Mouse (Mus musculus) liver, postnatal 0 days (tissue): ENCODE results near the gene Pax6.

Experiments
- CTCF ChIP-seq: sonication (generic); IDR thresholded peaks from 2 replicates; pipeline ENCODE4 v1.5.1; 2016; ENCODE audit warnings: antibody characterized with exemption, low read depth
- EP300 ChIP-seq: IDR thresholded peaks from 2 replicates; pipeline ENCODE4 v1.6.1; 2016; ENCODE audit warnings: antibody characterized with exemption, low read depth, mild to moderate bottlenecking

DNA sequence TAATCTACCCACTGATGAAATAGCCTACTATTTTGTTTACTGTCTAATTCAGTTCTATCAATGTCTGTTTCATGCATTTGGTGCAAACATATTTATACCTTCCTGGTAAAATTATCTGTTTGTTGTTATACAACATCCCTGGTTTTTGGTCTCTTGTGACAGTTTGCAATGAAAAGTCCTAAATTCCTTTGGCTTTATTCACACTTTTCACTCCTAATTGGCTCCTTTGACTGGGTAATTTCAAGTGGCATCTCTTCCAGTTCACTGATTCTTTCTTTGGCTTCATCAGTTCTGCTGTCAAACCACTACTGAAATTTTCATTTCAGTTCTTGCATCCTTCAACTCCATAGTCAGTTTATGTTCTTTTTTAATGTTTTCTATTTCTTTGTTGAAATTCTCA, 67.5 kb downstream of the Pax6 start:
- no peak for TF ChIP-seq EP300
- TF ChIP-seq CTCF, result no peak
